Mouse (Mus musculus): ENCODE measurements around the gene Ppp1r11.

Ppp1r11 gene

GRCm38 (mm10) chr17:36950981-36951947 is at the start of gene Ppp1r11:
Ppp1r11 (minus strand) TSS chr17:36951741.
- 1% methylated on average over 36 of the region's 36 CpGs for WGBS

GRCm38 (mm10) chr17:37000863-37001262 is 49.3 kb upstream of the Ppp1r11 start, which contains the start of gene Zfp57:
Zfp57 (plus strand) TSS chr17:37001163.
- 90% methylated on average over 7 of the region's 7 CpGs for WGBS

- 79% methylated on average over 2 of the region's 2 CpGs for WGBS
These were observed 46.9 kb upstream of the Ppp1r11 start for GRCm38 (mm10) chr17:36998477-36998876.

- WGBS: 34% methylated on average over 7 of the region's 7 CpGs
These were observed 45.6 kb upstream of the Ppp1r11 start for GRCm38 (mm10) chr17:36997033-36997735.

- 49% methylated on average over 3 of the region's 3 CpGs for WGBS
These were observed 43.9 kb upstream of the Ppp1r11 start for GRCm38 (mm10) chr17:36995448-36995847.

- WGBS: 77% methylated on average over 2 of the region's 2 CpGs
These were observed 43.0 kb upstream of the Ppp1r11 start for GRCm38 (mm10) chr17:36994528-36994927.

GRCm38 (mm10) chr17:36993770-36994325 is 42.3 kb upstream of the Ppp1r11 start:
- 91% methylated on average over 4 of the region's 4 CpGs for WGBS

- 41% methylated on average over 3 of the region's 3 CpGs for WGBS
These were observed 41.0 kb upstream of the Ppp1r11 start for GRCm38 (mm10) chr17:36992336-36993104.

GRCm38 (mm10) chr17:36990630-36991029 is 39.1 kb upstream of the Ppp1r11 start:
- WGBS: 90% methylated on average over 6 of the region's 6 CpGs

GRCm38 (mm10) chr17:36989437-36989836 is 37.9 kb upstream of the Ppp1r11 start, which contains the start of gene H2-M5:
H2-M5 (minus strand) TSS chr17:36989537.
- WGBS: 53% methylated on average over 5 of the region's 5 CpGs

- WGBS: 10% methylated on average over 24 of the region's 24 CpGs
These were observed 36.9 kb upstream of the Ppp1r11 start for GRCm38 (mm10) chr17:36988475-36988874.

- 70% methylated on average over 5 of the region's 5 CpGs for WGBS
These were observed 31.0 kb upstream of the Ppp1r11 start for GRCm38 (mm10) chr17:36982253-36983155.

- 17% methylated on average over 4 of the region's 4 CpGs for WGBS
These were observed 30.3 kb upstream of the Ppp1r11 start for GRCm38 (mm10) chr17:36981845-36982244.

- 7% methylated on average over 18 of the region's 18 CpGs for WGBS
These were observed 29.8 kb upstream of the Ppp1r11 start, which contains the start of gene 2410137M14Rik for GRCm38 (mm10) chr17:36981221-36981813. 2410137M14Rik (minus strand) TSS chr17:36981237.

- WGBS: 76% methylated on average over 8 of the region's 8 CpGs
These were observed 21.8 kb upstream of the Ppp1r11 start for GRCm38 (mm10) chr17:36973271-36973787.

GRCm38 (mm10) chr17:36972791-36973190 is 21.2 kb upstream of the Ppp1r11 start:
- 80% methylated on average over 3 of the region's 3 CpGs for WGBS

GRCm38 (mm10) chr17:36971172-36971850 is 19.8 kb upstream of the Ppp1r11 start:
- 75% methylated on average over 6 of the region's 6 CpGs for WGBS

- WGBS: 87% methylated on average over 14 of the region's 14 CpGs
These were observed 18.9 kb upstream of the Ppp1r11 start for GRCm38 (mm10) chr17:36970316-36970890.

- WGBS: 71% methylated on average over 1 of the region's 1 CpGs
These were observed 15.3 kb upstream of the Ppp1r11 start for GRCm38 (mm10) chr17:36966875-36967274.

Measured in cerebral cortex, adult 2 months (tissue).